Mouse (Mus musculus): ENCODE measurements around the gene Samd14.

The Samd14 gene

DNA sequence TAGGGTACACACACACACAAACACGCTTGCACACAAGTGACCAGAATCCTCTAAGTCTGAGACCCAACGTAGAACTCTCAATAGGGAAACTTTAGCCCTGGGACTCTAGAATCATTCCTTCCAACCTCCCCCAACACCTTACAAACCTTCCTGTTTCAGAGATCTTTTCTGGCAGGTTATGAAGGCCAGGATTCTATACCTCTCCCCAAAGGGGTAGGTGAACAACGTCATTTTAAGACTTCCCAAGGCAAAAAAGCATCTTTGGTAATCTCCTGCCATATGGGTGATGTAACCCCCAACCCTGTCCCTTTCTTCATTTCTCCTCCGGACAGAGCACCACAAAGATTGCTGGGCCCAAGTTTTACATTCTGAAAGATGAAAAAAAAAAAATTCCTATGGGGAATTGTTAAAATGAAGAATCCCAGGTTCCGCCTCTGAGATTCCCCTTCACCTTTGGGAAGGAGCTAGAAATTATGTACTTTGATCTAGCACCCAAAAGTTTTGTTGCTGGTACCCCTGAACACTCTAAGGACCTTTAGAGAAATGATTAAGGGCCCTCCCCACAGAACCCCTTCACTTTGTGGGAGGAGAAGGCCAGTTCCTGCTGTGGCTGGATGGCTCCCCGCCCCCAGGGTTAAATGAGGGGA lies 19.5 kb upstream of the Samd14 start:
- no peak for DNase-seq

DNA sequence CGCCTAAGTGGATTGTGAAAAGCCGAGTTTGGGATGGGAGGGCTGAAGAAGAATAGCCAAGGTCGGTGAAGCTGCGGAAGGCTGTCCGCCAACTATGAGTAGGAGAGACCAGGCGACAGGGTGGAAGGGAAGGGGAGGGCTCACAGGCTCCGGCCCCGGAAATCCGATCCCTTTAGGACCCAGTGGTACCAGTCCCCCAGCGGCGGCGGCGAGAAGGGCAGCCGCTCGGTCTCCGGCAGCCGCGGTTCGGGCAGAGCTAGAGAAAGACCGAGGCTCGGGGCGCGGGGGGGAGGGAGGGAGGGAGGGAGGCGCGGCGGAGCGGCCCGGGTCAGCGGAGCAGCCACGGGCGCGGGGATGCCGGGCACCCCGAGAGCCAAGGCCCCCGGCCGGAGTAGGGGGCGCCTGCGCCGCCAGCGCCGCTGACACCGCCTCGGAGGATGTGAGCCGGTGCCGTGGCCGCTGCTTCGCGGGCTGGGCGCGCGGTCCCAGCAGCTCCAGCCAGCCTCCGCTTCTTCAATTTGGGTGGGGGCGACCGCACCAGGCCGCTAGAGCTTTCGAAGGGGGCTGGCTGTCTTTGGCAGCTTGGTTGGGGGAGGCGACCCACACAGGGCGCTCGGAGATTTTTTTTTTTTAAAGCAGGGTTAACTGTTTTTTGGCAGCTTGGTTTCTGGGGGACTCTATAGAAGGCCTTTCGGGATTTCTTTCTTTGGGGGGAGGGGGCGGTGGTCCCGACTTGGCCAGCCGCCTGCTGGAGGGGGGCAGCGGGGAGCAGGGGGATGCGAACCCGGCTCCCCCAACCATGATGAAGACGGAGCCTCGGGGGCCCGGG lies 18.7 kb upstream of the Samd14 start, which contains the start of gene Ppp1r9b:
TSS of gene Ppp1r9b (plus strand) at position 287 of the 829 bp plus-strand sequence.
- DNase-seq, result peak; percentile 91

DNA sequence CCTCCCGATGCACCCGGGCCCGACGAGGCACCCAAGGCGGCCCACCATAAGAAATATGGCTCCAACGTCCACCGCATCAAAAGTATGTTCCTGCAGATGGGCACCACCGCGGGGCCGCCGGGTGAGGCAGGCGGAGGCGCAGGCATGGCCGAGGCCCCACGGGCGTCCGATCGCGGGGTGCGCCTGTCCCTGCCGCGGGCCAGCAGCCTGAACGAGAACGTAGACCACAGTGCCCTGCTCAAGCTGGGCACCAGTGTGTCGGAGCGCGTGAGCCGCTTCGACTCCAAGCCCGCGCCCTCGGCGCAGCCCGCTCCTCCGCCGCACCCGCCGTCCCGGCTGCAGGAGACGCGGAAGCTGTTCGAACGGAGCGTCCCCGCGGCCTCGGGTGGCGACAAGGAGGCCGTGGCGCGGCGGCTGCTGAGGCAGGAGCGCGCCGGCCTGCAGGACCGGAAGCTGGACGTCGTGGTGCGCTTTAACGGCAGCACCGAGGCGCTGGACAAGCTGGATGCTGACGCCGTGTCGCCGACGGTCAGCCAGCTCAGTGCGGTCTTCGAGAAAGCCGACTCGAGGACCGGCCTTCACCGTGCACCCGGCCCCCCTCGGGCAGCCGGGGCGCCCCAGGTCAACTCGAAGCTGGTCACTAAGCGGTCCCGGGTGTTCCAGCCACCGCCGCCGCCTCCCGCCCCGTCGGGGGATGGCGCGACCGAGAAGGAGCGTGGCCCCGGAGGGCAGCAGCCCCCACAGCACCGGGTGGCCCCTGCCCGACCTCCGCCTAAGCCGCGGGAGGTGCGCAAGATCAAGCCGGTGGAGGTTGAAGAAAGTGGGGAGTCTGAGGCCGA lies 17.8 kb upstream of the Samd14 start:
- DNase-seq, result no peak

DNA sequence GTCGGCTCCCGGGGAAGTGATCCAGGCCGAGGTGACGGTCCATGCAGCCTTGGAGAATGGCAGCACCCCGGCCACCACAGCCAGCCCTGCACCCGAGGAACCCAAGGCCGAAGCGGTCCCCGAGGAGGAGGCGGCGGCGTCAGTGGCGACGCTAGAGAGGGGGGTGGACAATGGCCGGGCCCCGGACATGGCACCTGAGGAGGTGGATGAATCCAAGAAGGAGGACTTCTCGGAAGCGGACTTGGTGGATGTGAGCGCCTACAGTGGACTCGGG lies 17.3 kb upstream of the Samd14 start:
- no peak for DNase-seq

DNA sequence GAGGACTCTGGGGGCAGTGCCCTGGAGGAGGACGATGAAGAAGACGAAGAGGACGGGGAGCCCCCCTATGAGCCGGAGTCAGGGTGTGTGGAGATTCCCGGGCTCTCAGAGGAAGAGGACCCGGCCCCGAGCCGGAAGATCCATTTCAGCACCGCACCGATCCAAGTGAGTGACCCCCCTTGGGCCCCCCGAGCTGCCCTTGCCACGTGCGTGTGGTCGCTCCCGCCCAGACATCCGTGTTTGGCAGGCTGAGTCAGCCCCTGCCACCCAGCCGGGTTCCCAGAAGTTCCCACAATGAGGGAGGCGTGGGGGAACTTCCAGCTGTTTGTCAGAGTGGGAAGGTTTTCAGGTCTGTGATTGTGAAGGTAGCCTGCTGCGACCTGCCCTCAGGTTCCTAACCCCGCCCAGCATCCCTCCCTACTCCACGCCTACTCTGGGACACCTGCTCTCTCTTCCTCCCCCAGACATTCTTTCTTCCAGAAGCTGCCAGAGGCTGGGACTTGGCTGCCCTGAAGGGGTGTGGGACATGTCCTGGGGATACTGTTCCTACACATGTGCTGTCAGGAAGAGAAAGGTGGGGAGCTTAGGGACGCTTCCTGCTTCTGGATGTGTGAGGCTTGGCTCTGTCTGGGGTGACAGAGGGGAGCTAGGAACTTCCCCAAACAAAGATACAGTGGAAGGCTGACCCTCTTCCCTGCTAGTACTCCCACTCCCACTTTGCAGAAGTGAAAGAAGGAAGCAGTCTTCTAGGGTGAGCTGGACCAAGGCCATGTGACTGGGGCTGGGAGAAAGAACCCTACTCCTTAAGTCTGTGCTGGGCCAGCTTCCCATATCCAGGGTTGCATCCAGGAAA lies 16.7 kb upstream of the Samd14 start:
- no peak for DNase-seq

DNA sequence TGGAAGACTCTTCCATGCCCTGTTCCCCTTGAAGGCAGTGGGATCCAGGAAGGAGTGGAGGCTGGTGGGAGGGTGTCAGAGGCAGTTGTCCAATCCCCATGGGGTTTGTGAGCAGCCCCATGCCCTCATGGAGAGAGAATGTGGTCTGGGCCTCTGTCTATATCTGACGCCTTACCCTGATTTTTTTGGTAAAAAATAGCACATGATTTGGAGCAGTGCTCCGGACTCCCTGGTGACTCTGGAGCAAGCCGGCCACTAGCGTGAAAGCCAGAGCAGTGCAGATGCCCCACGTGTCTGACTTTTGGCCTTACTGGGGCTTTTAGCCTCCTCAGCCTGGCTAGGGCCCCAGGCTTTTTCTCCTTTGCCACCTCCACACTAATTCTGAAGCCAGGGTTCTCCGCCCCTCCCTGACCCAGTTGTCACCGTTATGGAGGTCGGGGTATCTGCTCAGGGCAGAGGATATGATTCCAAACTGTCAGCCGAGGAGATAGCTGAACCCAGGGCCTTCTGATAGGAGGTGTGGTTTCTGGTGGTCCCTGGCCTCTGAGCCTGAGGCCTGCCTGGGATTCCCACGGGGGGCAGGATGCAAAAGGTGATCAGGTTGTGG lies 15.4 kb upstream of the Samd14 start:
- peak; percentile 74 for DNase-seq

DNA sequence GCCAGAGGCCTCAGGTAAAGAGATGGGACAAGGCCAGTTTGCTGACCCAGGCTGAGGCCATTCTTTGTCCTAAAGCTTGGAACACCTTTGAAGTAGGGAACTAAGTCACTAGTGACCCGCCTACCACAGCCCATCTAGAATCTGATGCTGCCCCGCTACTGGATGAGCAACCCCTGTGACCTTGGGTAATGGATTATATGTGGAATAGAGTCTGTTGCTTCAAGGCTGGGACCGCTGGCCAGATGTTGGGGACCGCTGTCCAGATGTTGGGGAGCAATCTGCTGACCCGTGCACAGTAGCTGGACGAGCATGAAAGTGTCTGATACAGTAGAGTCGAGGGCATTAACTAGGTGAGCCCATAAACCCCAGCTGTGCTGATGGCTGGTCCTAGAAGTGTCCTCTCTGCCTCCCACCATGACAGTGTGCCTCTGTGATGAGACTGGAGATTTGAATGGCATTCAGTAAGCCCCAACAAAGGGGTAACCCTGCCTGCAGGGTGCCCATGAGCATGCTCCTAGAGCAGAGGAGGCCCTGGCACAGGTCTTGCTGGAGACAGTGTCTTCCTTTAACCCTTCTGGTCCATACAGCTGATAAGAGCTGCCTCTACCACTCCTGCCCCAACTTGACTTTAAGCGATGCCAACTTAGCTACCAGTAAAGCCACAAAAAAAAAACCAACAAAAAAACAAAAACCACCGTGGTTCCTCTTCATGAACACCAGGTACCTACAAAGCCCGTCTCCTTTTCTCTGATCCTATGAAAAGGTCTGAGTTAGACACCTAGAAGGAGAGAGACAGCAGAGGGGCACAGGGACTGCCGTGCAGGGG lies 14.5 kb upstream of the Samd14 start:
- no peak for DNase-seq

DNA sequence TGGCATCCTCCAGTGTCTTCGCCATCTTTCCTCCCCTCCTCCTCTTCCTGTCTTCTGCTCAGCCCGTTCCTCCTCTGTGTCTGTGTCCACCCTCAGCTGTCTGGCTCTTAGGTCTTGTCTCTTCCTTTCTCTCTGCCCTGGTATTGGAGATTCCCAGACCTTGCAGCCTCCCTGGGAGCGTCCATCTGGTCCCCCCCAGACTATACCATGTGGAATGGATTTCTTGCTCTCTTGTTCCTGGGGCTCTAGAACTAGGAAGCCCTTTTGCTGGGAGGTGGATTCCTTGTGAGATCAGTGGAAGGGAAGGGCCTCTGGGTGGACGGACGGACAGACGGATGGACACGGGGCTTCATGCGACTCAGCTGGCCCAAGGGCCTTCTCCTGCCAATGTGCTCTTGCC lies 13.6 kb upstream of the Samd14 start:
- DNase-seq, result no peak

DNA sequence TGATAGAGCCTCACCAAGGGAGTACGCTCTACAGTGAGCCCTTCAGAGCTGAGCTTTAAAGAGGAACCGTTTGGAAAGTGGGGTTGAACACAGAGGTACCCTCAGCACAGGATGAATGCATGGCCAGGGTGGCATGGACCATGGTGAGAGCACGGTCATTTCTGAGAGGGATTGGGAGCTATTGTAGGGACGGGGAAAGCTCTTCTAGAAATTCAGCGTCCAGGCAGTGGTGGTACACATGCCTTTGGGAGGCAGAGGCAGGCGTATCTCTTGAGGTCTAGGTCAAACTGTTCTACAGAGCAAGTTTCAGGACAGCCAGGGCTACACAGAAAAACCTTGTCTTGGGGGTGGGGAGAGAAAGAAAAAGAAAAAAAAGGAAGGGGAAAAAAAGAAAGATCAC lies 12.7 kb upstream of the Samd14 start:
- no peak for DNase-seq

DNA sequence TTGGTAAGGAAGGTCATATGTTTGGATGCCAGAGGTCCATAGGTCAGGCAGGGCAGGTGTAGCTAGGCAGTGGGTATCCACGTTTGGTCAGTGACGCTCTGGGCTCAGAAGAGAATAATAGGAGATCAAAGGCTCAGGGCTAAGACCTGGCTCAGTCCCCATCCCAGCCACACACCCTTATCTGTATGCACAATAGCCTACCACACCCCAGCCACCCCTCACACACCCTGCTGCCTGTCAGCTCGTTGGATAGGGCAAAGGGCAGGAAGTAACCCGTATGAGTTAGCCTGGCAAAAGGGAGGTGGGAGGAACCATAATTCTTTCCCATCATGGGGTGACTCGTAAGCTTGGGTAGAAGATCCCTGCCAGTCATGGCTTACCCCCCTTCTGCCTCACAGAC lies 12.1 kb upstream of the Samd14 start:
- no peak for DNase-seq

DNA sequence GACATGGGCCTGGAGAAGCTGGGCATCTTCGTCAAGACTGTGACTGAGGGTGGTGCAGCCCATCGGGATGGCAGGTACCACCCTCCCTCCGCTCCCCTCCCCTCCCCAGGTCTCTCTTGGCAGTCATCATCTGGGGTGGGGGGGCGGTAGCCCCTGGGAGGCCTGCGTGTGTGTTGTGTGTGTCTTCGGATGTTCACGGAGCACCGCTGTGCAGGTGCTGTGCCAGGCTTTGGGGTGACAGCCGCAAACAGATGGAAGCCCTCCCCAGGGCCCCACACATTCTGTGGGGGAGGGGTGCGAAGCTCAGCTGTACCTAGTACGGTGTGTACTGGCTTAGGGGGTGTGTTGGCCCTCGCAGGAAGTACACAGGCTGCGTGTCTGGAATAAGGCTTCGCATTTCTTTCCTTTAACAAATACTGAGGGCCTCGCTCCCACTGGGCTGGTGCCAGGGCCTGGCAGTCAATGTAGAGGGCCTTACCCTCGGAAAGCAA lies 11.6 kb upstream of the Samd14 start:
- no peak for DNase-seq

DNA sequence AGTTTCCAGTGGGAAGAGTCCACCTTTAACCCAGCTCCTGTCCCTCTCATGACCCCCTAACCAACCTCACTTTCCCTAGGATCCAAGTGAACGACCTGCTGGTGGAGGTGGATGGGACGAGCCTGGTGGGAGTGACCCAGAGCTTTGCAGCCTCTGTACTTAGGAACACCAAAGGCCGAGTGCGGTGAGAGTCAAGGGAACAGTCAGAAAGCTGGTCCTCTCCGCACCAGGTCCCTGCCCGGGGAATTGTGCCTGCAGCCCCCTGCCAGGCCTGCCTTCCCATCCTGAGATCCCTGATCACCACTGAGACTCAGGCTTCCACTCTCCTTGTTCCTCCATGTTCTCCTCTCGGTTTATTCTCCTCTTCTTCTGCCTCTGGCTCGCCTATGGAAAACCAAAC lies 9.6 kb upstream of the Samd14 start:
- no peak for DNase-seq

DNA sequence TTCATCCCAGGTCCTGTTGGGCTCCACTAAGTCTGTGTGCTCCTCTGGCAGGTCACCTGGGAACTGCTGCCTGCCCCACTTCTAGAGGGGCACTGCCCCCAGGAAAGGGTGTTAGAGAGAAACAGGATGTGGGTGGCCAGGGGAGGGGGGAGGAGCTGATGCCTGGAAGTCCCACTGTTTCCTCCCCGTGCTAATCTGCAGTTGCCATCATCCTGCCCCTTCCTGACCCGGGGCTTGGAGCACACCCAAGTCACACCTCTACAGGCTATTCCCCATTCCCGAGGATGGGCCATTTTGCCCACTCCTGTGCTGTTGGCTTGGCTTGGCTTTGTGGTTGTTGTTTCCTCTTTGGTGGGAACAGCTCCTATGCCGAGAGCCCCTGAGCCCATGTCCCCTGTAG lies 9.1 kb upstream of the Samd14 start:
- no peak for DNase-seq

DNA sequence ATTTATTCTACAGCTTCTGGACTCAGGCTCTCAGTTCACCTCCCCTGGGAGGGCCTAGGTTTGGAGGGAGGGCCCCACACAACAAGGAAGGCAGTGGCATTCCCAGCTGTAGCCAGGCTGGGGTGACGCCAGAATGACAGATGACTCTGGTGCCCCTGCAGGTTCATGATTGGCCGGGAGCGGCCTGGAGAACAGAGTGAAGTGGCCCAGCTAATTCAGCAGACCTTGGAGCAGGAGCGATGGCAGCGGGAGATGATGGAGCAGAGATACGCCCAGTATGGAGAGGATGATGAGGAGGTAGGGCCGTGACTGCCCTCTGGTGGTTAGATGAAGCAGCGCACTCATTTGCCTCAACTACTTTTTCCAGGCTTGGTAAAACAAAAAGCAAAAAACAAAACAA lies 8.6 kb upstream of the Samd14 start:
- DNase-seq, result peak; percentile 96

DNA sequence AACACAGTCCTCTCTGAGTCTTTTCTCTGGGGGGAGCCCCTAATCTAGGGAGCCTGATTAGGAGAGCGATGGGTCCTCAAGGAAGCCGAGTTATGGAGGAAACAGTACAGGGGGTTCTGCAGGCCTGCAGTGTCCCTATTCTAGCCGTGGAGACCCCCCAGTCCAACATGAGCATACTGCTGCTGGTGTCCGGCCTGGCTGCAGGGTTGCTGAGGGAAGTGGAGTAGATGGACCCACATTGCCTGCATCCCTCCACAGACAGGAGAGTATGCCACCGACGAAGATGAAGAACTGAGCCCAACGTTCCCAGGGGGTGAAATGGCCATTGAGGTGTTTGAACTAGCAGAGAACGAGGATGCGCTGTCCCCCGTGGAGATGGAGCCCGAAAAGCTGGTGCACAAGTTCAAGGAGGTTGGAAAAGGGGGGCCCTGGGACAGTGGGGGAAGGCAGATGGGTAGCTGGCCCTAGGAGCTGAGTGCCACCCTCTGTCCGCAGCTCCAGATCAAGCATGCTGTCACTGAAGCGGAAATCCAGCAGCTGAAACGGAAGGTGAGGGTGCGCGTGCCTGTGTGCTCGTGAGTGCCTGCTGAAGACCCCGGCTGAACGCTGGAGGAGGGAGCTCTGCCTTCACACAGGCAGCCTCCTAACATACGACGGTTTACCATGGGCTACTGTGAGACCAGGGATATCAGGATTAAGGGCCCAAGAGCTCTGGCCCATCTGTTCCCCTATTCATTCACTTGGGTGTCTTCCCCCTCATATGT lies 7.9 kb upstream of the Samd14 start:
- no peak for DNase-seq

DNA sequence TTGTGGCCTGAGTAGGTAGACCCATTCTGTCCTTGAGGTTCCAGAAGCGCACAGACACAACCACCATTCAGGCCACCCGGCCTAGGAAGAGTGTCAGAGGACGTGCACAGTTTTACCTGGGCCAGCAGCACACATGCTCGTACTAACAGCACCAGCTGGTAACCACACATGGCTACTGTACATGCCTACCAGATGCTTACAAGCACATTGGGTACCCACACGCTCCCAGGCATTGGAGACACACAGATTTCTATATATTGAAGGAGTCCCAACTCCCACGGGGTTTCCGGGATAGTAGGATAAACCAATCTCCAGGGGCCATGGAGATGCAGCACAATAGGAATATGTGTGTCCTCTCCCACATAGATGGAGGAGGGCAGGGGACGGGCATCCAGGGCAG lies 7.0 kb upstream of the Samd14 start:
- DNase-seq, result no peak

DNA sequence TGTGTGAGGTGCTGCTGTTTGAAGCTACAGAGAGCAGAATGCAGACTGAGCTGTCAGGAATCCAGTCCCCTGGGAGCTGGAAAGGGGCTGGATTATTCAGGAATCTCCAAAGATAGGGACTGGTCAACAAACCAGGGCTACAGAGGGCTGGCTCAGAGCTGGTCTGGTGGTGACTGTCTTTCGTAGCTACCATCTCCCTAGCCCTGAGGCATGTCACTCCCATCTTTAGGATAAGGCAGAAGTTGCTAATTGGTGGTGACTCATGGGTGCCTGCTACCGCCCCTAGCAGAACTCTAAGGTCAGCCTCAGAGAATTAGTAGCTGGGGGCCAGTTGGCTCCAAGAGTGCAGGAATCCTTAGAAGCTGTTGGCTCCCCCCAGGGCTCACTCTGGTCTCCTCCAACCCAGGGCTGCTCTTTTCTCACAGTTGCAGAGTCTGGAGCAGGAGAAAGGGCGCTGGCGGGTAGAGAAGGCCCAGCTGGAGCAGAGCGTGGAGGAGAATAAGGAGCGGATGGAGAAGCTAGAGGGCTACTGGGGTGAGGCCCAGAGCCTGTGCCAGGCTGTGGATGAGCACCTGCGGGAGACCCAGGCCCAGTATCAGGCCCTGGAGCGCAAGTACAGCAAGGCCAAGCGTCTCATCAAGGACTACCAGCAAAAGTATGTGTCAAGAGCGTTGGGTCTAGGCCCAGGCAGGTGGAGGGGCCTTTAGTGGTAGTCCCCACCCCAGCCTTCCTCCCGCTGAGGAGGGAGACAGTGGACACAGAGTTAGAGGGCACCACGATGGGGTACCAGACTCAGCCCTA lies 5.3 kb upstream of the Samd14 start:
- no peak for DNase-seq

DNA sequence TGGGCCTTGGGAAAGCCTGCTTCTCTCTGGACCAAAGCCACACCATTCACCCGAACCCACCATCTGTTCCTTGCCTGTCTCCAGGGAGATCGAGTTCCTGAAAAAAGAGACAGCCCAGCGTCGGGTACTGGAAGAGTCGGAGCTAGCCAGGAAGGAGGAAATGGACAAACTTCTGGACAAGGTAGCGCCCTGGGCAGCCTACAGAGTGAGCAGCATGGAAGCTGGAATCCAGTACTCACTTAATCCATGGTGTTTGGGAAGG lies 4.8 kb upstream of the Samd14 start:
- no peak for DNase-seq

DNA sequence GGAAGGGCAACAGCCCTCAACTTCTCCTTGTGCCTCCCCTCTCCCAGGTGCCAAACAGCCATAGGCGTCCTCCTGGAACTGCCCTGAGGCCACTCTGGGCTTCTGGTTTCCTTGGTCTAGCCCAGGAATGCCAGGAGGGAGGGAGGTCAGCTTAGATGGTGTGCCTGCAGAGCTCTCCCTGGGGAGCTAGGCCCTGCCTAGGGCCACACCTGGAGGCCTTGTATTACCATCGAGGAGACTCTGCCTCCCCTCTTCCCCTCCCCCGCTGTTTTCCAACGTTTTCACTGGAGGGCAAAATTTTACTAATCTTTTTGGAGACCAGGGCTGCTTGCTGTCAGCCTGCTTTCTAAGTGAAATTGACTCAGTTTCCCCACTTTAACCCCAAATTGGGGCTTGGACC lies 3.6 kb upstream of the Samd14 start:
- no peak for DNase-seq

Data from cerebellum, adult 9-10 months (tissue).